Mouse (Mus musculus): ENCODE measurements around the gene Zfp69. TPM values are rescaled to one million over a fixed set of nuclear protein-coding genes. Genes with fewer than 3 reads are reported as not detected.

Gene Zfp69
- polyA plus RNA-seq, 1 experiment from 2014 or later, result 5.5 TPM

- ATAC-seq (ENCODE audit: low read depth), result no peak
- 7% methylated on average over 20 of the region's 20 CpGs for WGBS
- Histone ChIP-seq H3K4me3 (ENCODE audit: low read depth, low read length) (peak overlapping the region; percentile 61), H3K27me3 (ENCODE audit: control insufficient read depth, insufficient read depth, low read length) (no peaks in the 10 kb centered on the region), H3K9me3 (ENCODE audit: control insufficient read depth, low read length) (no peaks in the 10 kb centered on the region), H3K4me2 (ENCODE audit: low read depth, low read length) (peak overlapping the region; percentile 58), H3K36me3 (ENCODE audit: control insufficient read depth, insufficient read depth, low read length) (no peaks in the 10 kb centered on the region), H3K4me1 (ENCODE audit: control insufficient read depth, insufficient read depth, low read length) (peaks cover 4% of the 10 kb centered on the region; the same call in 1 of the 2 replicates), H3K9ac (replicated peaks; ENCODE audit: low read depth, low read length) (peak overlapping the region; percentile 77), H3K27ac (ENCODE audit: low read depth, low read length) (peak overlapping the region; percentile 76)
Observed at GRCm38 (mm10) chr4:120950763-120951427, 604 bp downstream of the Zfp69 start.

GRCm38 (mm10) chr4:120948938-120949337 lies 2.6 kb downstream of the Zfp69 start:
- Histone ChIP-seq H3K9ac (replicated peaks; ENCODE audit: low read depth, low read length) (no peak overlapping the region), H3K9me3 (ENCODE audit: control insufficient read depth, low read length) (no peaks in the 10 kb centered on the region), H3K27ac (ENCODE audit: low read depth, low read length) (no peak overlapping the region), H3K27me3 (ENCODE audit: control insufficient read depth, insufficient read depth, low read length) (no peaks in the 10 kb centered on the region), H3K4me1 (ENCODE audit: control insufficient read depth, insufficient read depth, low read length) (peaks cover 4% of the 10 kb centered on the region; the same call in 1 of the 2 replicates), H3K4me2 (ENCODE audit: low read depth, low read length) (no peak overlapping the region), H3K4me3 (ENCODE audit: low read depth, low read length) (no peak overlapping the region), H3K36me3 (ENCODE audit: control insufficient read depth, insufficient read depth, low read length) (no peaks in the 10 kb centered on the region)
- 88% methylated on average over 3 of the region's 3 CpGs for WGBS
- ATAC-seq (ENCODE audit: low read depth), result no peak

- WGBS, result 91% methylated on average over 3 of the region's 3 CpGs
- ATAC-seq (ENCODE audit: low read depth), result no peak
Observed at GRCm38 (mm10) chr4:120935006-120935405, 16.5 kb downstream of the Zfp69 start.

GRCm38 (mm10) chr4:120930736-120931135 lies 20.8 kb downstream of the Zfp69 start:
- WGBS, result 96% methylated on average over 18 of the region's 18 CpGs
- no peak overlapping the region for H3K9ac ChIP-seq (replicated peaks; ENCODE audit: low read depth, low read length)
- H3K4me2 ChIP-seq (ENCODE audit: low read depth, low read length), result no peak overlapping the region
- H3K4me3 ChIP-seq (ENCODE audit: low read depth, low read length), result no peak overlapping the region
- no peaks in the 10 kb centered on the region for H3K27me3 ChIP-seq (ENCODE audit: control insufficient read depth, insufficient read depth, low read length)
- H3K9me3 ChIP-seq (ENCODE audit: control insufficient read depth, low read length), result no peaks in the 10 kb centered on the region; the same call in 1 of the 2 replicates
- no peak for ATAC-seq (ENCODE audit: low read depth)
- H3K27ac ChIP-seq (ENCODE audit: low read depth, low read length), result no peak overlapping the region
- H3K36me3 ChIP-seq (ENCODE audit: control insufficient read depth, insufficient read depth, low read length), result no peaks in the 10 kb centered on the region
- H3K4me1 ChIP-seq (ENCODE audit: control insufficient read depth, insufficient read depth, low read length), result no peaks in the 10 kb centered on the region

More at GRCm38 (mm10) chr4:120935006-120935405, 16.5 kb downstream of the Zfp69 start:
- no peak overlapping the region for H3K4me2 ChIP-seq (ENCODE audit: low read depth, low read length)
- no peak overlapping the region for H3K4me3 ChIP-seq (ENCODE audit: low read depth, low read length)
- no peaks in the 10 kb centered on the region for H3K36me3 ChIP-seq (ENCODE audit: control insufficient read depth, insufficient read depth, low read length)
- H3K9me3 ChIP-seq (ENCODE audit: control insufficient read depth, low read length), result no peaks in the 10 kb centered on the region; the same call in 1 of the 2 replicates
- no peaks in the 10 kb centered on the region for H3K27me3 ChIP-seq (ENCODE audit: control insufficient read depth, insufficient read depth, low read length)
- H3K4me1 ChIP-seq (ENCODE audit: control insufficient read depth, insufficient read depth, low read length), result no peaks in the 10 kb centered on the region
- H3K27ac ChIP-seq (ENCODE audit: low read depth, low read length), result no peak overlapping the region
- H3K9ac ChIP-seq (replicated peaks; ENCODE audit: low read depth, low read length), result no peak overlapping the region

- H3K4me2 ChIP-seq (ENCODE audit: low read depth, low read length), result no peak overlapping the region
- H3K4me1 ChIP-seq (ENCODE audit: control insufficient read depth, insufficient read depth, low read length), result peaks cover 4% of the 10 kb centered on the region; the same call in 1 of the 2 replicates
- WGBS, result 89% methylated on average over 3 of the region's 3 CpGs
- no peak overlapping the region for H3K9ac ChIP-seq (replicated peaks; ENCODE audit: low read depth, low read length)
- H3K9me3 ChIP-seq (ENCODE audit: control insufficient read depth, low read length), result no peaks in the 10 kb centered on the region; the same call in 1 of the 2 replicates
- no peak for ATAC-seq (ENCODE audit: low read depth)
- H3K4me3 ChIP-seq (ENCODE audit: low read depth, low read length), result no peak overlapping the region
- H3K27ac ChIP-seq (ENCODE audit: low read depth, low read length), result no peak overlapping the region
- H3K36me3 ChIP-seq (ENCODE audit: control insufficient read depth, insufficient read depth, low read length), result no peaks in the 10 kb centered on the region
- no peaks in the 10 kb centered on the region for H3K27me3 ChIP-seq (ENCODE audit: control insufficient read depth, insufficient read depth, low read length)
Observed at GRCm38 (mm10) chr4:120928686-120929085, 22.8 kb downstream of the Zfp69 start.

- H3K9ac ChIP-seq (replicated peaks; ENCODE audit: low read depth, low read length), result peak overlapping the region; percentile 84
- H3K27ac ChIP-seq (ENCODE audit: low read depth, low read length), result peak overlapping the region; percentile 89
- ATAC-seq (ENCODE audit: low read depth), result peak; percentile 54; the same call in 1 of the 2 replicates
- peaks cover 2% of the 10 kb centered on the region; the same call in 1 of the 2 replicates for H3K36me3 ChIP-seq (ENCODE audit: control insufficient read depth, insufficient read depth, low read length)
- H3K27me3 ChIP-seq (ENCODE audit: control insufficient read depth, insufficient read depth, low read length), result no peaks in the 10 kb centered on the region
- 12% methylated on average over 3 of the region's 3 CpGs for WGBS
- H3K4me2 ChIP-seq (ENCODE audit: low read depth, low read length), result peak overlapping the region; percentile 72
- peak overlapping the region; percentile 64 for H3K4me3 ChIP-seq (ENCODE audit: low read depth, low read length)
- H3K4me1 ChIP-seq (ENCODE audit: control insufficient read depth, insufficient read depth, low read length), result peaks cover 4% of the 10 kb centered on the region; the same call in 1 of the 2 replicates
- no peaks in the 10 kb centered on the region; the same call in 1 of the 2 replicates for H3K9me3 ChIP-seq (ENCODE audit: control insufficient read depth, low read length)
Observed at GRCm38 (mm10) chr4:120925386-120925785, 26.1 kb downstream of the Zfp69 start.

- Histone ChIP-seq H3K9me3 (ENCODE audit: control insufficient read depth, low read length) (no peaks in the 10 kb centered on the region; the same call in 1 of the 2 replicates), H3K4me3 (ENCODE audit: low read depth, low read length) (peak within 1 kb of the TSS; percentile 64), H3K9ac (replicated peaks; ENCODE audit: low read depth, low read length) (peak within 1 kb of the TSS; percentile 84), H3K36me3 (ENCODE audit: control insufficient read depth, insufficient read depth, low read length) (peaks cover 2% of the 10 kb centered on the region), H3K27me3 (ENCODE audit: control insufficient read depth, insufficient read depth, low read length) (no peaks in the 10 kb centered on the region), H3K27ac (ENCODE audit: low read depth, low read length) (peak within 1 kb of the TSS; percentile 89), H3K4me1 (ENCODE audit: control insufficient read depth, insufficient read depth, low read length) (peaks cover 4% of the 10 kb centered on the region; the same call in 1 of the 2 replicates), H3K4me2 (ENCODE audit: low read depth, low read length) (peak within 1 kb of the TSS; percentile 72)
- WGBS, result under 1% methylated on average over 33 of the region's 33 CpGs
- ATAC-seq (ENCODE audit: low read depth), result peak; percentile 99
Observed at GRCm38 (mm10) chr4:120924554-120925299, 26.8 kb downstream of the Zfp69 start, which contains the start of gene Exo5. Exo5 (minus strand) TSS chr4:120925017.

- no peak for ATAC-seq (ENCODE audit: low read depth)
- no peak overlapping the region for H3K9ac ChIP-seq (replicated peaks; ENCODE audit: low read depth, low read length)
- H3K9me3 ChIP-seq (ENCODE audit: control insufficient read depth, low read length), result no peaks in the 10 kb centered on the region; the same call in 1 of the 2 replicates
- peaks cover 4% of the 10 kb centered on the region; the same call in 1 of the 2 replicates for H3K4me1 ChIP-seq (ENCODE audit: control insufficient read depth, insufficient read depth, low read length)
- no peaks in the 10 kb centered on the region for H3K27me3 ChIP-seq (ENCODE audit: control insufficient read depth, insufficient read depth, low read length)
- 97% methylated on average over 8 of the region's 8 CpGs for WGBS
- H3K36me3 ChIP-seq (ENCODE audit: control insufficient read depth, insufficient read depth, low read length), result peaks cover 2% of the 10 kb centered on the region
- no peak overlapping the region for H3K27ac ChIP-seq (ENCODE audit: low read depth, low read length)
- no peak overlapping the region for H3K4me3 ChIP-seq (ENCODE audit: low read depth, low read length)
- H3K4me2 ChIP-seq (ENCODE audit: low read depth, low read length), result no peak overlapping the region
Observed at GRCm38 (mm10) chr4:120921461-120921860, 30.0 kb downstream of the Zfp69 start.

- 69% methylated on average over 4 of the region's 4 CpGs for WGBS
Observed at GRCm38 (mm10) chr4:120914501-120914900, 37.0 kb downstream of the Zfp69 start.

More at GRCm38 (mm10) chr4:120914501-120914900, 37.0 kb downstream of the Zfp69 start:
- no peak for ATAC-seq (ENCODE audit: low read depth)
- Histone ChIP-seq H3K27me3 (ENCODE audit: control insufficient read depth, insufficient read depth, low read length) (no peaks in the 10 kb centered on the region), H3K36me3 (ENCODE audit: control insufficient read depth, insufficient read depth, low read length) (no peaks in the 10 kb centered on the region), H3K9me3 (ENCODE audit: control insufficient read depth, low read length) (no peaks in the 10 kb centered on the region), H3K4me3 (ENCODE audit: low read depth, low read length) (no peak overlapping the region), H3K4me2 (ENCODE audit: low read depth, low read length) (no peak overlapping the region), H3K9ac (replicated peaks; ENCODE audit: low read depth, low read length) (no peak overlapping the region), H3K4me1 (ENCODE audit: control insufficient read depth, insufficient read depth, low read length) (no peaks in the 10 kb centered on the region), H3K27ac (ENCODE audit: low read depth, low read length) (no peak overlapping the region)
